Mouse (Mus musculus): ENCODE measurements around the gene Ubfd1. TPM values are rescaled to one million over a fixed set of nuclear protein-coding genes. Genes with fewer than 3 reads are reported as not detected.
A peak's percentile ranks its signal among the peaks of the same experiment; 100 is the strongest.

Gene Ubfd1
- polyA plus RNA-seq (2015; fragmentation: Nextera tagmentation; extraction: Ambion mirVana), result 72.1 and 72.4 TPM in 2 replicates

GRCm38 (mm10) chr7:122066945-122067516 is at the start of gene Ubfd1, which contains the start of gene Ears2:
Gene Ubfd1 (plus strand): TSS chr7:122067175.
Gene Ears2 (minus strand): TSS chr7:122067263.
- H3K4me2 ChIP-seq, result peak within 1 kb of the TSS; percentile 67
- no peaks in the 10 kb centered on the region for H3K27me3 ChIP-seq
- peaks cover 38% of the 10 kb centered on the region for H3K4me1 ChIP-seq (replicated peaks)
- peaks cover 28% of the 10 kb centered on the region for H3K36me3 ChIP-seq
- H3K4me3 ChIP-seq, result peak within 1 kb of the TSS; percentile 99
- no peaks in the 10 kb centered on the region for H3K9me3 ChIP-seq
- peak within 1 kb of the TSS; percentile 96 for H3K27ac ChIP-seq
- H3K9ac ChIP-seq, result peak within 1 kb of the TSS; percentile 98
- WGBS, result under 1% methylated on average over 59 of the region's 60 CpGs
- ATAC-seq (ENCODE audit: low FRiP score), result peak; percentile 99

GRCm38 (mm10) chr7:122018247-122018646 is 48.7 kb upstream of the Ubfd1 start:
- peak overlapping the region; percentile 74 for H3K4me2 ChIP-seq
- no peak overlapping the region for H3K9ac ChIP-seq
- H3K27ac ChIP-seq, result no peak overlapping the region
- ATAC-seq (ENCODE audit: low FRiP score), result no peak
- 72% methylated on average over 3 of the region's 3 CpGs for WGBS
- H3K9me3 ChIP-seq, result no peaks in the 10 kb centered on the region
- H3K4me3 ChIP-seq, result peak overlapping the region; percentile 81; the same call in 1 of the 2 replicates
- 0 out of 2 replicates have a peak, but pooled peaks cover 4% of the 10 kb centered on the region for H3K36me3 ChIP-seq
- H3K4me1 ChIP-seq (replicated peaks), result peaks cover 55% of the 10 kb centered on the region
- H3K27me3 ChIP-seq, result no peaks in the 10 kb centered on the region

GRCm38 (mm10) chr7:122018978-122019377 is 48.0 kb upstream of the Ubfd1 start:
- 0 out of 2 replicates have a peak, but pooled peaks cover under 1% of the 10 kb centered on the region for H3K36me3 ChIP-seq
- no peak overlapping the region for H3K27ac ChIP-seq
- H3K4me2 ChIP-seq, result peak overlapping the region; percentile 74
- peak overlapping the region; percentile 81 for H3K4me3 ChIP-seq
- ATAC-seq (ENCODE audit: low FRiP score), result no peak
- no peak overlapping the region; the same call in 1 of the 2 replicates for H3K9ac ChIP-seq
- H3K27me3 ChIP-seq, result no peaks in the 10 kb centered on the region
- WGBS, result 86% methylated on average over 7 of the region's 7 CpGs
- H3K4me1 ChIP-seq (replicated peaks), result peaks cover 55% of the 10 kb centered on the region
- H3K9me3 ChIP-seq, result no peaks in the 10 kb centered on the region

GRCm38 (mm10) chr7:122020273-122020666 is 46.7 kb upstream of the Ubfd1 start:
- Histone ChIP-seq H3K9ac (peak overlapping the region; percentile 91), H3K4me2 (peak overlapping the region; percentile 74), H3K9me3 (no peaks in the 10 kb centered on the region), H3K4me1 (replicated peaks) (peaks cover 48% of the 10 kb centered on the region), H3K27me3 (no peaks in the 10 kb centered on the region), H3K4me3 (peak overlapping the region; percentile 81), H3K27ac (peak overlapping the region; percentile 93), H3K36me3 (no peaks in the 10 kb centered on the region)
- ATAC-seq (ENCODE audit: low FRiP score), result peak; percentile 66
- 1% methylated on average over 6 of the region's 6 CpGs for WGBS

GRCm38 (mm10) chr7:122020667-122021354 is 46.2 kb upstream of the Ubfd1 start, which contains the start of gene Gga2:
Gene Gga2 (minus strand): TSS chr7:122021222.
- Histone ChIP-seq H3K36me3 (no peaks in the 10 kb centered on the region), H3K4me1 (replicated peaks) (peaks cover 43% of the 10 kb centered on the region), H3K4me2 (peak within 1 kb of the TSS; percentile 74), H3K27ac (peak within 1 kb of the TSS; percentile 93), H3K9me3 (no peaks in the 10 kb centered on the region), H3K4me3 (peak within 1 kb of the TSS; percentile 81), H3K27me3 (no peaks in the 10 kb centered on the region), H3K9ac (peak within 1 kb of the TSS; percentile 91)
- whole genome bisulfite sequencing, result under 1% methylated on average over 46 of the region's 50 CpGs
- peak; percentile 88 for ATAC-seq (ENCODE audit: low FRiP score)

GRCm38 (mm10) chr7:122022131-122022530 is 44.8 kb upstream of the Ubfd1 start:
- ATAC-seq (ENCODE audit: low FRiP score), result no peak
- 97% methylated on average over 2 of the region's 2 CpGs for WGBS
- no peaks in the 10 kb centered on the region for H3K9me3 ChIP-seq

GRCm38 (mm10) chr7:122033371-122033770 is 33.6 kb upstream of the Ubfd1 start:
- Histone ChIP-seq H3K36me3 (peaks cover 6% of the 10 kb centered on the region), H3K9me3 (no peaks in the 10 kb centered on the region), H3K4me1 (replicated peaks) (no peaks in the 10 kb centered on the region), H3K4me2 (no peak overlapping the region), H3K27me3 (no peaks in the 10 kb centered on the region), H3K4me3 (no peak overlapping the region), H3K27ac (no peak overlapping the region), H3K9ac (no peak overlapping the region)
- no peak for ATAC-seq (ENCODE audit: low FRiP score)
- 76% methylated on average over 3 of the region's 3 CpGs for WGBS

More at GRCm38 (mm10) chr7:122022131-122022530, 44.8 kb upstream of the Ubfd1 start:
- Histone ChIP-seq H3K27me3 (no peaks in the 10 kb centered on the region), H3K36me3 (no peaks in the 10 kb centered on the region), H3K4me3 (no peak overlapping the region), H3K27ac (no peak overlapping the region), H3K4me1 (replicated peaks) (peaks cover 30% of the 10 kb centered on the region), H3K9ac (no peak overlapping the region), H3K4me2 (no peak overlapping the region)

- WGBS, result 55% methylated on average over 2 of the region's 2 CpGs
- Histone ChIP-seq H3K27me3 (no peaks in the 10 kb centered on the region), H3K9ac (no peak overlapping the region), H3K4me1 (replicated peaks) (no peaks in the 10 kb centered on the region), H3K27ac (no peak overlapping the region), H3K4me3 (no peak overlapping the region), H3K36me3 (peaks cover 16% of the 10 kb centered on the region), H3K4me2 (no peak overlapping the region), H3K9me3 (no peaks in the 10 kb centered on the region)
- no peak for ATAC-seq (ENCODE audit: low FRiP score)
Observed at GRCm38 (mm10) chr7:122034348-122034747, 32.6 kb upstream of the Ubfd1 start.

GRCm38 (mm10) chr7:122044106-122044505 is 22.9 kb upstream of the Ubfd1 start:
- no peak for ATAC-seq (ENCODE audit: low FRiP score)
- Histone ChIP-seq H3K4me3 (no peak overlapping the region), H3K9ac (no peak overlapping the region), H3K27ac (no peak overlapping the region), H3K27me3 (no peaks in the 10 kb centered on the region), H3K4me1 (replicated peaks) (no peaks in the 10 kb centered on the region), H3K9me3 (no peaks in the 10 kb centered on the region), H3K4me2 (no peak overlapping the region), H3K36me3 (peaks cover 56% of the 10 kb centered on the region)
- WGBS, result 89% methylated on average over 8 of the region's 8 CpGs

GRCm38 (mm10) chr7:122045181-122045634 is 21.8 kb upstream of the Ubfd1 start:
- H3K9ac ChIP-seq, result no peak overlapping the region
- H3K4me1 ChIP-seq (replicated peaks), result no peaks in the 10 kb centered on the region
- no peak overlapping the region for H3K4me2 ChIP-seq
- WGBS, result 93% methylated on average over 4 of the region's 4 CpGs
- H3K27ac ChIP-seq, result no peak overlapping the region
- H3K9me3 ChIP-seq, result no peaks in the 10 kb centered on the region
- no peak overlapping the region for H3K4me3 ChIP-seq
- no peaks in the 10 kb centered on the region for H3K27me3 ChIP-seq
- ATAC-seq (ENCODE audit: low FRiP score), result no peak
- peaks cover 46% of the 10 kb centered on the region for H3K36me3 ChIP-seq

- H3K27me3 ChIP-seq, result no peaks in the 10 kb centered on the region
- no peak overlapping the region for H3K9ac ChIP-seq
- 100% methylated on average over 1 of the region's 1 CpGs for WGBS
- no peaks in the 10 kb centered on the region for H3K9me3 ChIP-seq
- no peak for ATAC-seq (ENCODE audit: low FRiP score)
- H3K27ac ChIP-seq, result no peak overlapping the region
- no peak overlapping the region for H3K4me3 ChIP-seq
- peaks cover 46% of the 10 kb centered on the region for H3K36me3 ChIP-seq
- H3K4me1 ChIP-seq (replicated peaks), result no peaks in the 10 kb centered on the region
- H3K4me2 ChIP-seq, result no peak overlapping the region
Observed at GRCm38 (mm10) chr7:122045711-122046110, 21.3 kb upstream of the Ubfd1 start.

- WGBS, result 96% methylated on average over 2 of the region's 2 CpGs
- no peak overlapping the region for H3K4me3 ChIP-seq
- H3K27ac ChIP-seq, result no peak overlapping the region
- H3K9me3 ChIP-seq, result no peaks in the 10 kb centered on the region
- no peaks in the 10 kb centered on the region for H3K27me3 ChIP-seq
- H3K9ac ChIP-seq, result no peak overlapping the region
- no peak for ATAC-seq (ENCODE audit: low FRiP score)
- H3K4me2 ChIP-seq, result no peak overlapping the region
- H3K36me3 ChIP-seq, result peaks cover 51% of the 10 kb centered on the region
- H3K4me1 ChIP-seq (replicated peaks), result no peaks in the 10 kb centered on the region
Observed at GRCm38 (mm10) chr7:122046813-122047212, 20.2 kb upstream of the Ubfd1 start.

Measured in hindbrain, embryonic 13.5 days (tissue).